Mouse (Mus musculus) CH12.LX (cell line): ENCODE measurements around the gene Qser1. TPM values are rescaled to one million over a fixed set of nuclear protein-coding genes. Genes with fewer than 3 reads are reported as not detected.

Experiments
- DNase-seq: peaks from one replicate; pipeline ENCODE4 v3.0.0-alpha.2; 2013; ENCODE audit errors: extremely low read depth
- H3K27ac ChIP-seq: 2 replicates; pipeline ENCODE4 v1.5.1; 2012; ENCODE audit warnings: low read depth, mild to moderate bottlenecking, control low read depth, moderate library complexity; ENCODE audit not compliant: insufficient read depth
- H3K27me3 ChIP-seq: replicated peaks from 2 replicates; pipeline ENCODE3; 2012; ENCODE audit warnings: inconsistent platforms
- H3K36me3 ChIP-seq, 2 experiments: replicated peaks in 1 of 2; 2 replicates each; pipeline versions ENCODE3 to v1.6.1; 2012; ENCODE audit warnings: inconsistent platforms in 1 of 2, low read length in 1 of 2, mild to moderate bottlenecking in 1 of 2, mixed read lengths in 1 of 2, moderate library complexity in 1 of 2; ENCODE audit not compliant: control insufficient read depth in 1 of 2, insufficient read depth in 1 of 2
- H3K4me1 ChIP-seq, 2 experiments: 2 replicates each; pipeline ENCODE4 v1.6.1; 2012; ENCODE audit warnings: inconsistent platforms in 1 of 2, moderate library complexity in 1 of 2; ENCODE audit not compliant: insufficient read depth in 2 of 2, control insufficient read depth in 1 of 2
- H3K4me2 ChIP-seq: 2 replicates; pipeline ENCODE4 v1.6.1; 2012; ENCODE audit warnings: low read depth, mild to moderate bottlenecking, control low read depth; ENCODE audit not compliant: poor library complexity, insufficient read depth, severe bottlenecking
- H3K4me3 ChIP-seq, 3 experiments: fragments of 150-350 bp in 1 of 3; sonication (generic) in 1 of 3; replicated peaks in 1 of 3; 2 replicates each; pipeline versions ENCODE3 to v1.5.1; 2011 to 2012; ENCODE audit warnings: low read depth in 2 of 3, low read length in 2 of 3, mild to moderate bottlenecking in 2 of 3, moderate library complexity in 2 of 3, control low read depth in 1 of 3, improper control_type of control experiment in 1 of 3, inconsistent platforms in 1 of 3, mixed read lengths in 1 of 3; ENCODE audit not compliant: poor library complexity in 1 of 3
- H3K79me2 ChIP-seq: replicated peaks from 2 replicates; pipeline ENCODE4 v1.6.1; 2012; ENCODE audit warnings: mild to moderate bottlenecking, moderate library complexity; ENCODE audit not compliant: control insufficient read depth, poor library complexity, insufficient read depth, severe bottlenecking; ENCODE audit errors: extremely low read depth
- H3K9ac ChIP-seq: 2 replicates; pipeline ENCODE4 v1.6.1; 2012; ENCODE audit warnings: low read depth, mild to moderate bottlenecking, control low read depth, moderate library complexity; ENCODE audit not compliant: insufficient read depth
- H3K9me3 ChIP-seq: replicated peaks from 2 replicates; pipeline ENCODE3; 2012; ENCODE audit warnings: low read length, inconsistent platforms, mixed read lengths
- CHD1 ChIP-seq: IDR thresholded peaks from 2 replicates; pipeline ENCODE4 v1.6.1; 2012; ENCODE audit warnings: low read depth, low read length, improper control_type of control experiment, inconsistent platforms
- CTCF ChIP-seq, 2 experiments: IDR thresholded peaks in 1 of 2; conservative IDR thresholded peaks in 1 of 2; 2 replicates each; pipeline ENCODE4 v1.5.1; 2011 to 2012; ENCODE audit warnings: low read depth in 2 of 2, low read length in 2 of 2, improper control_type of control experiment in 1 of 2, inconsistent platforms in 1 of 2, mild to moderate bottlenecking in 1 of 2, moderate library complexity in 1 of 2
- ELF1 ChIP-seq: IDR thresholded peaks from 2 replicates; pipeline ENCODE4 v1.6.1; 2014; ENCODE audit warnings: low read depth, mild to moderate bottlenecking, inconsistent platforms, low read length, improper control_type of control experiment
- HCFC1 ChIP-seq: IDR thresholded peaks from 2 replicates; pipeline ENCODE4 v1.6.1; 2012; ENCODE audit warnings: low read depth, mild to moderate bottlenecking, inconsistent platforms, low read length, improper control_type of control experiment
- JUN ChIP-seq: IDR thresholded peaks from 2 replicates; pipeline ENCODE4 v1.6.1; 2011; ENCODE audit warnings: low read depth, mild to moderate bottlenecking, low read length, improper control_type of control experiment, moderate library complexity; ENCODE audit not compliant: insufficient read depth
- KAT2A ChIP-seq: IDR thresholded peaks from 2 replicates; pipeline ENCODE4 v1.6.1; 2012; ENCODE audit warnings: low read length, improper control_type of control experiment, inconsistent platforms; ENCODE audit not compliant: insufficient replicate concordance
- MAFK ChIP-seq: IDR thresholded peaks from 2 replicates; pipeline ENCODE4 v1.6.1; 2011; ENCODE audit warnings: low read length, improper control_type of control experiment; ENCODE audit not compliant: insufficient replicate concordance
- MAX ChIP-seq: IDR thresholded peaks from 2 replicates; pipeline ENCODE4 v1.6.1; 2011; ENCODE audit warnings: low read length, improper control_type of control experiment
- MXI1 ChIP-seq: IDR thresholded peaks from 2 replicates; pipeline ENCODE4 v1.6.1; 2011; ENCODE audit warnings: mild to moderate bottlenecking, low read depth, low read length, improper control_type of control experiment
- MYC ChIP-seq: IDR thresholded peaks from 2 replicates; pipeline ENCODE4 v1.6.1; 2011; ENCODE audit warnings: low read depth, mild to moderate bottlenecking, improper control_type of control experiment, low read length
- NELFE ChIP-seq: IDR thresholded peaks from 2 replicates; pipeline ENCODE4 v1.6.1; 2011; ENCODE audit warnings: low read depth, low read length, improper control_type of control experiment
- RAD21 ChIP-seq: IDR thresholded peaks from 2 replicates; pipeline ENCODE4 v1.6.1; 2011; ENCODE audit warnings: low read depth, mild to moderate bottlenecking, low read length, improper control_type of control experiment, moderate library complexity
- SMC3 ChIP-seq: IDR thresholded peaks from 2 replicates; pipeline ENCODE4 v1.6.1; 2011; ENCODE audit warnings: low read depth, low read length, improper control_type of control experiment
- TBP ChIP-seq: conservative IDR thresholded peaks from 2 replicates; pipeline ENCODE4 v1.6.1; 2011; ENCODE audit warnings: low read depth, low read length, improper control_type of control experiment
- TCF12 ChIP-seq: IDR thresholded peaks from 2 replicates; pipeline ENCODE4 v1.6.1; 2014; ENCODE audit warnings: low read depth, mild to moderate bottlenecking, inconsistent platforms, low read length, improper control_type of control experiment
- ZKSCAN1 ChIP-seq: IDR thresholded peaks from 2 replicates; pipeline ENCODE4 v1.6.1; 2012; ENCODE audit warnings: low read depth, inconsistent platforms, low read length, improper control_type of control experiment, borderline replicate concordance
- ZMIZ1 ChIP-seq: IDR thresholded peaks from 2 replicates; pipeline ENCODE4 v1.6.1; 2012; ENCODE audit warnings: low read depth, mild to moderate bottlenecking, inconsistent platforms, low read length, improper control_type of control experiment
- ZNF384 ChIP-seq: IDR thresholded peaks from 2 replicates; pipeline ENCODE4 v1.6.1; 2012; ENCODE audit warnings: low read depth, low read length, improper control_type of control experiment, inconsistent platforms
- dilution Hi-C: fragments of 300-500 bp; cut with MboI; formaldehyde crosslinking; loops from 2 replicates; pipeline ENCODE4 v1.14.3; 2020; ENCODE audit warnings: low sequenced_read_pairs; ENCODE audit not compliant: extremely low pct_unique_long_range_greater_than_20kb, extremely low pct_ligation_motif_present
- in situ Hi-C: fragments of 300-500 bp; cut with MboI; formaldehyde crosslinking; loops from 3 replicates; pipeline ENCODE4 v1.14.3; 2019; ENCODE audit warnings: low sequenced_read_pairs, low pct_ligation_motif_present, low pct_unique_long_range_greater_than_20kb, mixed read lengths
- polyA plus RNA-seq: library from polyadenylated mRNA; unstranded; fragments of >175 nt; gene quantifications from 2 replicates; pipeline ENCODE4 v1.2.1, GENCODE M21; 2012; ENCODE audit warnings: low read depth; ENCODE audit not compliant: insufficient read length
- total RNA-seq, 2 experiments: library from RNA; depleted of rRNA; stranded (reverse); fragments of 300-350 nt in 1 of 2; fragments of >200 nt in 1 of 2; gene quantifications; 2 replicates each; pipeline ENCODE4 v1.2.3; 2012 to 2014

Gene Qser1
- total and polyA plus RNA-seq, 3 experiments: 3.7 to 10.2 (median 6.8) TPM

- H3K9me3 ChIP-seq: no peaks in the 10 kb centered on the region
- no peaks in the 10 kb centered on the region for H3K4me1 ChIP-seq
- in situ Hi-C loops (no loop called here), dilution Hi-C loops (no loop called here)
- no peak overlapping the region for H3K9ac ChIP-seq
- no peak overlapping the region for H3K4me2 ChIP-seq
- H3K27ac ChIP-seq: no peak overlapping the region
- H3K36me3 ChIP-seq: peaks cover 36 to 77% of the 10 kb centered on the region in 2 experiments
- H3K27me3 ChIP-seq: no peaks in the 10 kb centered on the region
- H3K4me3 ChIP-seq: no peak overlapping the region
- peak; percentile 38 for DNase-seq
- H3K79me2 ChIP-seq: no peaks in the 10 kb centered on the region
- TF ChIP-seq CTCF (conservative IDR thresholded peaks at IDR 0.05 in 1 of 2, IDR thresholded peaks at IDR 0.05 in 1 of 2; ENCODE audit: low read depth in 2 of 2, low read length in 2 of 2) (peak; percentile 66 to 72; a peak in 3 of 4 replicates), KAT2A (no peak), NELFE (no peak), MAFK (no peak), JUN (no peak), ZKSCAN1 (no peak), HCFC1 (no peak), MYC (no peak), TBP (no peak), ZNF384 (no peak), MAX (no peak), RAD21 (peak; percentile 64), MXI1 (no peak), CHD1 (no peak), ELF1 (no peak), TCF12 (no peak), SMC3 (peak; percentile 61)
- TF ChIP-seq, all 38 proteins: peak for 3
Measured at GRCm38 (mm10) chr2:104774763-104775162, 41.8 kb downstream of the Qser1 start.

GRCm38 (mm10) chr2:104768697-104769096 is 47.9 kb downstream of the Qser1 start:
- TF ChIP-seq NELFE (no peak), ZMIZ1 (no peak)
- TF ChIP-seq, all 38 proteins: peak for 0
- Histone ChIP-seq H3K79me2 (no peaks in the 10 kb centered on the region), H3K9me3 (no peaks in the 10 kb centered on the region), H3K9ac (no peak overlapping the region), H3K4me3 (no peak overlapping the region), H3K27ac (no peak overlapping the region), H3K36me3 (peaks cover 18 to 50% of the 10 kb centered on the region in 2 experiments), H3K27me3 (no peaks in the 10 kb centered on the region), H3K4me2 (no peak overlapping the region), H3K4me1 (no peaks in the 10 kb centered on the region)
- dilution Hi-C loops (no loop called here), in situ Hi-C loops (no loop called here)
- DNase-seq: no peak
